10 mouse cellular contexts compared by ENCODE assay signal in the genomic region with DNA sequence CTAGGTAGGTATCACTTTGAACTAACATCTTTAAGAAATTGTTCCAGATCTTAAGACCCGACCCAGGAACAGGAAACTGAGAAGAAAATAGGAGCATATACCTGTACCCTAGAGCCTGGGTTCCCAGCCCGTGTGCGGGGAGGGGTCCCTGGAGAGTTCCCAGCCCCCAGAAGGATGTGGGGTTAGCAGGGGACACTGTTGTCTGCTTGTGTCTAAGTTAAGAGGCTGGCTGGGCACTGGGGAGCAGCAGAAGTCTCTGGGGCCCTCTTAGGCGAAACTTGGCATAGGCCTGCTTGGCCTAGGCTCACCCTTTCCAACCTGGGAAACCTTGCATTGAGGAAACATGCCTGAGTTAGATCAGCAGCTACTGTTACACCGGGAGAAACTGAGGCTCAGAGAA. TPM values are rescaled to one million over a fixed set of nuclear protein-coding genes. Genes with fewer than 3 reads are reported as not detected.
DNase-seq lines count a peak whose midpoint lies in the region; ATAC-seq and TF ChIP-seq lines count a peak whose summit lies in the region.
"Had no signal": no experiment of that assay in that cellular context is flagged by ENCODE, and none has a peak within 500 bp of the region (broad histone marks: within the 10 kb centered on the region; RNA-seq: fewer than 3 reads in every experiment).

No protein-coding gene starts in this region.

- WGBS in lung, embryonic 16.5 days: 66% methylated on average over 5 of the region's 5 CpGs
- 64% methylated on average over 5 of the region's 5 CpGs for WGBS in hindbrain, embryonic 13.5 days
- WGBS in small intestine, adult 2 months: 72% methylated on average over 5 of the region's 5 CpGs

- TF ChIP-seq POLR2A in small intestine, adult 2 months (IDR thresholded peaks at IDR 0.05; ENCODE audit: low read depth, low read length): no peak

- peaks cover 18% of the 10 kb centered on the region for H3K4me1 ChIP-seq in lung, embryonic 16.5 days (replicated peaks; ENCODE audit: control insufficient read depth, insufficient read depth, low read length)
- peaks cover 52% of the 10 kb centered on the region for H3K4me1 ChIP-seq in hindbrain, embryonic 13.5 days (replicated peaks)
- H3K4me1 ChIP-seq in small intestine, adult 2 months (ENCODE audit: control insufficient read depth, insufficient read depth, insufficient read length, low read length): peaks cover 5% of the 10 kb centered on the region

- no peaks in the 10 kb centered on the region for H3K36me3 ChIP-seq in lung, embryonic 16.5 days (ENCODE audit: control insufficient read depth, insufficient read depth, low read length)
- H3K36me3 ChIP-seq in hindbrain, embryonic 13.5 days: no peaks in the 10 kb centered on the region
- H3K36me3 ChIP-seq in small intestine, adult 2 months (ENCODE audit: control insufficient read depth, insufficient read depth, low read length): no peaks in the 10 kb centered on the region

- DNase-seq in adrenal gland, postnatal 14 days: peak; percentile 30
- DNase-seq in adrenal gland, postnatal 36 days: no peak
- DNase-seq in lung, postnatal 36 days: no peak
- DNase-seq: cerebellum, adult 9-10 months; layer of hippocampus, postnatal 36 days had no signal

- H3K4me2 ChIP-seq in lung, embryonic 16.5 days (ENCODE audit: low read depth, low read length): peak overlapping the region; percentile 87
- H3K4me2 ChIP-seq in hindbrain, embryonic 13.5 days: peak overlapping the region; percentile 76

- H3K27ac ChIP-seq in lung, embryonic 16.5 days (ENCODE audit: low read length): no peak overlapping the region
- no peak overlapping the region for H3K27ac ChIP-seq in hindbrain, embryonic 13.5 days
- H3K27ac ChIP-seq in small intestine, adult 2 months (ENCODE audit: insufficient read depth, low read depth, low read length): no peak overlapping the region

- ATAC-seq in lung, embryonic 16.5 days (ENCODE audit: low read depth): no peak
- ATAC-seq in hindbrain, embryonic 13.5 days (ENCODE audit: low FRiP score): no peak
- no peak for ATAC-seq in activated CD4-positive, CD25-positive, alpha-beta regulatory T cell, adult 4 months
- ATAC-seq in granulocyte monocyte progenitor cell, adult 5-6 weeks (replicated peaks; ENCODE audit: poor library complexity, severe bottlenecking): no peak

- H3K27me3 ChIP-seq in lung, embryonic 16.5 days (ENCODE audit: control insufficient read depth, insufficient read depth, low read depth, low read length): peaks cover 33% of the 10 kb centered on the region
- peaks cover 74% of the 10 kb centered on the region for H3K27me3 ChIP-seq in hindbrain, embryonic 13.5 days
- peaks cover 30% of the 10 kb centered on the region for H3K27me3 ChIP-seq in small intestine, adult 2 months (ENCODE audit: control insufficient read depth, insufficient read depth, low read length)

- no peaks in the 10 kb centered on the region for H3K9me3 ChIP-seq in lung, embryonic 16.5 days (ENCODE audit: control insufficient read depth, low read length)
- no peaks in the 10 kb centered on the region for H3K9me3 ChIP-seq in hindbrain, embryonic 13.5 days

- no peak overlapping the region for H3K9ac ChIP-seq in lung, embryonic 16.5 days (ENCODE audit: low read length)
- H3K9ac ChIP-seq in hindbrain, embryonic 13.5 days: no peak overlapping the region

- TF ChIP-seq CTCF in small intestine, adult 2 months (IDR thresholded peaks at IDR 0.05; ENCODE audit: extremely low read depth, insufficient read length, insufficient replicate concordance, low read depth, low read length): no peak

- peak overlapping the region; percentile 52 for H3K4me3 ChIP-seq in lung, embryonic 16.5 days (ENCODE audit: low read length)
- peak overlapping the region; percentile 53 for H3K4me3 ChIP-seq in hindbrain, embryonic 13.5 days
- peak overlapping the region; percentile 62 for H3K4me3 ChIP-seq in small intestine, adult 2 months (ENCODE audit: low read depth, low read length)

RNA-seq across cellular contexts. Expression of a gene that starts 1.1 kb away (rescaled TPM):
- 20.2 and 22.0 TPM in 2 replicates for total RNA-seq in adrenal gland, postnatal 14 days (2021)
- total RNA-seq in adrenal gland, postnatal 36 days (2021): 1 to 10 TPM; 4.4 to 4.7 TPM
- polyA plus RNA-seq in lung, embryonic 16.5 days (2015; fragmentation: Nextera tagmentation; extraction: Ambion mirVana): 4.7 and 6.1 TPM in 2 replicates
- 2.8 and 3.2 TPM in 2 replicates for polyA plus RNA-seq in hindbrain, embryonic 13.5 days (2015; fragmentation: Nextera tagmentation; extraction: Ambion mirVana)
- polyA plus RNA-seq in small intestine, adult 2 months (2012; rRNA removed): 5.6 and 6.4 TPM in 2 replicates
- not detected for polyA plus RNA-seq in activated CD4-positive, CD25-positive, alpha-beta regulatory T cell, adult 4 months (2017; shearing (Covaris generic))
- not detected in 2 replicates for total RNA-seq in granulocyte monocyte progenitor cell, adult 5-6 weeks (2014; fragmentation: Nextera tagmentation)
- not detected in 2 replicates for total RNA-seq in granulocyte monocyte progenitor cell, adult 5-6 weeks (2017)

RNA-seq across cellular contexts. Expression of a gene that starts 39.2 kb away (rescaled TPM):
- 267 and 289 TPM in 2 replicates for total RNA-seq in adrenal gland, postnatal 14 days (2021)
- 100 to 1,000 TPM; 264 to 540 TPM for total RNA-seq in adrenal gland, postnatal 36 days (2021)
- 5.7 and 5.9 TPM in 2 replicates for polyA plus RNA-seq in lung, embryonic 16.5 days (2015; fragmentation: Nextera tagmentation; extraction: Ambion mirVana)
- polyA plus RNA-seq in hindbrain, embryonic 13.5 days (2015; fragmentation: Nextera tagmentation; extraction: Ambion mirVana): 16.1 and 16.8 TPM in 2 replicates
- 184 and 579 TPM in 2 replicates for polyA plus RNA-seq in small intestine, adult 2 months (2012; rRNA removed)
- 1 to 10 TPM in 1 of 2 experiments, under 1 TPM in 1; 0.92 to 1.5 TPM for polyA plus RNA-seq in activated CD4-positive, CD25-positive, alpha-beta regulatory T cell, adult 4 months (2017; shearing (Covaris generic))
- 0.47 and 5.5 TPM in 2 replicates for total RNA-seq in granulocyte monocyte progenitor cell, adult 5-6 weeks (2014; fragmentation: Nextera tagmentation)
- total RNA-seq in granulocyte monocyte progenitor cell, adult 5-6 weeks (2017): 1.3 and 2.0 TPM in 2 replicates

Comparison
In these comparisons a context has a peak if more than half of its experiments do, and no peak if none do; other contexts are left out.
1. RNA of a gene that starts 39.2 kb away (polyA plus RNA-seq): 184 to 579 TPM in small intestine, adult 2 months; 16.1 to 16.8 TPM in hindbrain, embryonic 13.5 days, 5.7 to 5.9 TPM in lung, embryonic 16.5 days and 0.92 to 1.5 TPM in activated CD4-positive, CD25-positive, alpha-beta regulatory T cell, adult 4 months; every median in the first group is over 10 times any median in the second.
2. Peak in every context shown above with its lines, with median percentiles within 50 percentile points of each other: H3K4me3 ChIP-seq.